Mouse (Mus musculus) small intestine, adult 2 months (tissue): ENCODE results near the gene Lamb2. TPM values are rescaled to one million over a fixed set of nuclear protein-coding genes. Genes with fewer than 3 reads are reported as not detected.

Experiments
- H3K27ac ChIP-seq: fragments of 200-500 bp; 2 replicates; pipeline ENCODE4 v1.5.1; 2012; ENCODE audit warnings: low read depth, low read length, control low read depth, inconsistent platforms; ENCODE audit not compliant: insufficient read depth
- H3K27me3 ChIP-seq: fragments of 200-500 bp; 2 replicates; pipeline ENCODE4 v1.6.1; 2012; ENCODE audit warnings: mild to moderate bottlenecking, moderate library complexity, low read length, inconsistent platforms; ENCODE audit not compliant: control insufficient read depth, insufficient read depth
- H3K36me3 ChIP-seq: fragments of 200-500 bp; 2 replicates; pipeline ENCODE4 v1.6.1; 2012; ENCODE audit warnings: mild to moderate bottlenecking, low read length, control low read depth, inconsistent platforms; ENCODE audit not compliant: control insufficient read depth, insufficient read depth
- H3K4me1 ChIP-seq: fragments of 200-500 bp; 2 replicates; pipeline ENCODE4 v1.6.1; 2012; ENCODE audit warnings: low read length, inconsistent platforms, mixed read lengths; ENCODE audit not compliant: control insufficient read depth, insufficient read depth, insufficient read length
- H3K4me3 ChIP-seq: fragments of 200-500 bp; 2 replicates; pipeline ENCODE4 v1.5.1; 2012; ENCODE audit warnings: low read depth, mild to moderate bottlenecking, control low read depth, inconsistent platforms, low read length, moderate library complexity
- CTCF ChIP-seq: fragments of 200-500 bp; IDR thresholded peaks from 2 replicates; pipeline ENCODE4 v1.5.1; 2012; ENCODE audit warnings: low read depth, mild to moderate bottlenecking, control low read depth, inconsistent platforms, low read length, moderate library complexity, mixed read lengths; ENCODE audit not compliant: insufficient replicate concordance, insufficient read length; ENCODE audit errors: extremely low read depth
- POLR2A ChIP-seq: fragments of 200-500 bp; IDR thresholded peaks from 2 replicates; pipeline ENCODE4 v1.6.1; 2012; ENCODE audit warnings: low read depth, mild to moderate bottlenecking, control low read depth, inconsistent platforms, low read length, moderate library complexity
- whole genome bisulfite sequencing: fragments of 180-500 bp; shearing (Covaris S2); methylation state at CpG from one replicate; pipeline ENCODE4 v1.1.7; 2018; 5-methylcytosine and 5-hydroxymethylcytosine counted together
- polyA plus RNA-seq: library from polyadenylated mRNA; depleted of rRNA; stranded (reverse); fragments of >200 nt; gene quantifications from 2 replicates; pipeline ENCODE4 v1.2.3, GENCODE M21; 2012; rRNA removed

The Lamb2 gene
- polyA plus RNA-seq, 1 experiment: 22.3 TPM

DNA sequence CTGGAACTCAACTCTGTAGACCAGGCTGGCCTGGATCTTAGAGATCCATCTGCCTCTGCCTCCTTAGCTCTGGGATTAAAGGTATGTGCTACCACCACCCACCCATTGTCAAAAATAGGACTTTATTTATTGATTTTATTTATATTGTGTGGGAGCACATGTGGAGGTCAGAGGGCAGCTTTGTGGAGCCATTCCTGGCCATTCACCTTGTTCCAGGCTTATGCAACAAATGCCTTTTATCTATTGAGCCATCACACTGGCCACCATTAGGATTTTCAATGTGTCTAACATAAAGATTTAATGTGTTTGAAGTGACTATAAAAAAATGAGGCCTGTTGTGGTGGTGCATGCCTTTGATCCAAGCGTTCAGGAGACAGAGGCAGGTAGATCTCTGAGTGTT is 52.0 kb downstream of the Lamb2 start:
- peaks cover 61% of the 10 kb centered on the region for H3K36me3 ChIP-seq
- H3K4me3 ChIP-seq: no peak overlapping the region
- TF ChIP-seq POLR2A (no peak), CTCF (no peak)
- WGBS: 88% methylated on average over 1 of the region's 1 CpGs
- no peaks in the 10 kb centered on the region for H3K27me3 ChIP-seq
- H3K4me1 ChIP-seq: no peaks in the 10 kb centered on the region
- no peak overlapping the region for H3K27ac ChIP-seq

Other genes with a start within 250 kb of the Lamb2 start
- gene Dag1, start 215.8 kb upstream of the Lamb2 start, polyA plus RNA-seq: 31.2 and 52.1 TPM in 2 replicates
- 2.9 and 3.9 TPM in 2 replicates for gene Nicn1, start 189.3 kb upstream of the Lamb2 start, polyA plus RNA-seq
- 1.4 and 1.9 TPM in 2 replicates for gene Amt, start 182.9 kb upstream of the Lamb2 start, polyA plus RNA-seq
- 30.5 and 70.2 TPM in 2 replicates for gene Rhoa, start 173.6 kb upstream of the Lamb2 start, polyA plus RNA-seq
- gene Tcta, start 173.6 kb upstream of the Lamb2 start, polyA plus RNA-seq: 19.0 and 36.7 TPM in 2 replicates
- 1,021 and 1,249 TPM in 2 replicates for gene Gpx1, start 140.8 kb upstream of the Lamb2 start, polyA plus RNA-seq
- 26.6 and 66.3 TPM in 2 replicates for gene Usp4, start 131.9 kb upstream of the Lamb2 start, polyA plus RNA-seq
- 0.23 TPM in 1 of 2 replicates, not detected in the other for gene 1700102P08Rik, start 86.9 kb upstream of the Lamb2 start, polyA plus RNA-seq
- not detected in 2 replicates for gene Ccdc36, start 51.3 kb upstream of the Lamb2 start, polyA plus RNA-seq
- gene BC048562, start 43.3 kb upstream of the Lamb2 start, polyA plus RNA-seq: not detected in 2 replicates
- gene Ccdc71, start 19.2 kb upstream of the Lamb2 start, polyA plus RNA-seq: 11.8 and 20.1 TPM in 2 replicates
- 13.4 and 19.7 TPM in 2 replicates for gene Klhdc8b, start 18.2 kb upstream of the Lamb2 start, polyA plus RNA-seq
- 48.5 and 84.5 TPM in 2 replicates for gene Usp19, start 10.9 kb downstream of the Lamb2 start, polyA plus RNA-seq
- gene Qars, start 28.0 kb downstream of the Lamb2 start, polyA plus RNA-seq: 110 and 340 TPM in 2 replicates
- 38.4 and 76.2 TPM in 2 replicates for gene Qrich1, start 37.1 kb downstream of the Lamb2 start, polyA plus RNA-seq
- 23.2 and 52.9 TPM in 2 replicates for gene Impdh2, start 80.5 kb downstream of the Lamb2 start, polyA plus RNA-seq
- 19.8 and 26.2 TPM in 2 replicates for gene Ndufaf3, start 87.7 kb downstream of the Lamb2 start, polyA plus RNA-seq
- gene Dalrd3, start 90.2 kb downstream of the Lamb2 start, polyA plus RNA-seq: 86.7 and 118 TPM in 2 replicates
- gene Wdr6, start 99.0 kb downstream of the Lamb2 start, polyA plus RNA-seq: 10.7 and 15.9 TPM in 2 replicates
- 3.8 and 4.8 TPM in 2 replicates for gene P4htm, start 117.9 kb downstream of the Lamb2 start, polyA plus RNA-seq
- gene Arih2, start 169.7 kb downstream of the Lamb2 start, polyA plus RNA-seq: 13.1 and 22.4 TPM in 2 replicates
- 19.7 and 26.0 TPM in 2 replicates for gene Slc25a20, start 182.4 kb downstream of the Lamb2 start, polyA plus RNA-seq
- gene Prkar2a, start 209.6 kb downstream of the Lamb2 start, polyA plus RNA-seq: 17.6 and 31.5 TPM in 2 replicates